Mouse (Mus musculus): ENCODE data around the gene Scarf1. TPM values are rescaled to one million over a fixed set of nuclear protein-coding genes. Genes with fewer than 3 reads are reported as not detected.

The Scarf1 gene
- total and polyA plus RNA-seq, 3 experiments = 0.15 to 0.28 TPM; not detected in 1

- H3K9me3 ChIP-seq (replicated peaks; ENCODE audit: insufficient read depth, low read length) = no peaks in the 10 kb centered on the region
- H3K27ac ChIP-seq (ENCODE audit: control insufficient read depth, low read depth, low read length) = no peak overlapping the region
- no peak overlapping the region for H3K9ac ChIP-seq (ENCODE audit: control insufficient read depth, low read depth, low read length, poor library complexity, severe bottlenecking)
- peaks cover 0 to 12% of the 10 kb centered on the region in 2 experiments; a peak in 2 of 4 replicates for H3K4me1 ChIP-seq (ENCODE audit: control insufficient read depth in 1 of 2, insufficient read depth in 2 of 2, low read length in 2 of 2)
- H3K27me3 ChIP-seq (ENCODE audit: control insufficient read depth in 1 of 2, insufficient read depth in 2 of 2, low read length in 2 of 2) = no peaks in the 10 kb centered on the region
- H3K36me3 ChIP-seq (ENCODE audit: control insufficient read depth in 1 of 2, insufficient read depth in 2 of 2, low read length in 2 of 2) = peaks cover 0 to 6% of the 10 kb centered on the region in 2 experiments; a peak in 2 of 4 replicates
- no peak overlapping the region for H3K4me3 ChIP-seq (ENCODE audit: control insufficient read depth in 1 of 2, insufficient read depth in 1 of 2, low read depth in 2 of 2, low read length in 2 of 2)
- H3K79me2 ChIP-seq (ENCODE audit: control insufficient read depth, insufficient read depth, low read length, poor library complexity) = no peaks in the 10 kb centered on the region
- no peak for TF ChIP-seq ELF1 (IDR thresholded peaks at IDR 0.05; ENCODE audit: low read depth, low read length)
- TF ChIP-seq TAL1 (IDR thresholded peaks at IDR 0.05; ENCODE audit: low read length) = no peak
- no peak for TF ChIP-seq RAD21 (IDR thresholded peaks at IDR 0.05; ENCODE audit: low read depth, low read length)
- TF ChIP-seq ETS1 (IDR thresholded peaks at IDR 0.05; ENCODE audit: low read depth, low read length) = no peak
- no peak for TF ChIP-seq HCFC1 (IDR thresholded peaks at IDR 0.05; ENCODE audit: low read depth, low read length)
- TF ChIP-seq MAZ (IDR thresholded peaks at IDR 0.05; ENCODE audit: low read depth, low read length) = no peak
- no peak for TF ChIP-seq BHLHE40 (IDR thresholded peaks at IDR 0.05; ENCODE audit: borderline replicate concordance, low read depth, low read length)
- TF ChIP-seq MAX (IDR thresholded peaks at IDR 0.05; ENCODE audit: low read length) = no peak
- TF ChIP-seq MYC (IDR thresholded peaks at IDR 0.05; ENCODE audit: low read depth, low read length) = no peak
- TF ChIP-seq SMC3 (IDR thresholded peaks at IDR 0.05; ENCODE audit: low read depth, low read length) = no peak
- no peak for TF ChIP-seq MEF2A (IDR thresholded peaks at IDR 0.05; ENCODE audit: extremely low read depth, insufficient replicate concordance, low read depth, low read length, poor library complexity, severe bottlenecking)
- no peak for TF ChIP-seq TCF12 (IDR thresholded peaks at IDR 0.05; ENCODE audit: low read depth, low read length)
- no peak for TF ChIP-seq CTCF (IDR thresholded peaks at IDR 0.05 in 2 of 3, conservative IDR thresholded peaks at IDR 0.05 in 1 of 3; ENCODE audit: control insufficient read depth in 1 of 3, insufficient read depth in 1 of 3, low read depth in 2 of 3, low read length in 3 of 3, poor library complexity in 1 of 3, severe bottlenecking in 1 of 3)
- TF ChIP-seq MXI1 (IDR thresholded peaks at IDR 0.05; ENCODE audit: low read depth, low read length) = no peak
- no peak for TF ChIP-seq TBP (IDR thresholded peaks at IDR 0.05; ENCODE audit: low read depth, low read length)
- TF ChIP-seq ZNF384 (IDR thresholded peaks at IDR 0.05; ENCODE audit: low read depth, low read length) = no peak
- no peak for DNase-seq (ENCODE audit: low read depth, low spot score)
Observed at GRCm38 (mm10) chr11:75546057-75546456, 32.7 kb downstream of the Scarf1 start.

GRCm38 (mm10) chr11:75549658-75550111 is 36.3 kb downstream of the Scarf1 start:
- Histone ChIP-seq H3K9ac (ENCODE audit: control insufficient read depth, low read depth, low read length, poor library complexity, severe bottlenecking) (no peak overlapping the region), H3K79me2 (ENCODE audit: control insufficient read depth, insufficient read depth, low read length, poor library complexity) (no peaks in the 10 kb centered on the region), H3K27me3 (ENCODE audit: control insufficient read depth in 1 of 2, insufficient read depth in 2 of 2, low read length in 2 of 2) (no peaks in the 10 kb centered on the region), H3K27ac (ENCODE audit: control insufficient read depth, low read depth, low read length) (no peak overlapping the region), H3K4me3 (ENCODE audit: control insufficient read depth in 1 of 2, insufficient read depth in 1 of 2, low read depth in 2 of 2, low read length in 2 of 2) (no peak overlapping the region), H3K4me1 (ENCODE audit: control insufficient read depth in 1 of 2, insufficient read depth in 2 of 2, low read length in 2 of 2) (peaks cover 0 to 4% of the 10 kb centered on the region in 2 experiments; a peak in 2 of 4 replicates), H3K9me3 (replicated peaks; ENCODE audit: insufficient read depth, low read length) (no peaks in the 10 kb centered on the region), H3K36me3 (ENCODE audit: control insufficient read depth in 1 of 2, insufficient read depth in 2 of 2, low read length in 2 of 2) (no peaks in the 10 kb centered on the region)
- no peak for DNase-seq (ENCODE audit: low read depth, low spot score)
- no peak for TF ChIP-seq TCF12 (IDR thresholded peaks at IDR 0.05; ENCODE audit: low read depth, low read length)
- TF ChIP-seq SMC3 (IDR thresholded peaks at IDR 0.05; ENCODE audit: low read depth, low read length) = no peak
- no peak for TF ChIP-seq MAZ (IDR thresholded peaks at IDR 0.05; ENCODE audit: low read depth, low read length)

All from MEL (cell line).